Mouse (Mus musculus) myocyte (in vitro differentiated cells): ENCODE data around the gene Gatc. TPM values are rescaled to one million over a fixed set of nuclear protein-coding genes. Genes with fewer than 3 reads are reported as not detected.
"Not testable (repeated sequence)": the region's sequence is repeated elsewhere in the genome, so short reads cannot be mapped to it uniquely, and the experiment has no call there.

Experiments used
- H3K27me3 ChIP-seq: one replicate; pipeline ENCODE4 v1.6.1; 2011; ENCODE audit not compliant: control insufficient read depth, insufficient read depth, insufficient read length
- H3K36me3 ChIP-seq: one replicate; pipeline ENCODE4 v1.6.1; 2011; ENCODE audit not compliant: control insufficient read depth, insufficient read depth
- H3K4me2 ChIP-seq: one replicate; pipeline ENCODE4 v1.6.1; 2011; ENCODE audit warnings: low read depth, control low read depth
- H3K4me3 ChIP-seq: one replicate; pipeline ENCODE4 v1.5.1; 2011; ENCODE audit warnings: mild to moderate bottlenecking, control low read depth, moderate library complexity
- H3K79me2 ChIP-seq: one replicate; pipeline ENCODE4 v1.6.1; 2011; ENCODE audit not compliant: control insufficient read depth, insufficient read depth
- H3ac ChIP-seq: one replicate; pipeline ENCODE4 v1.6.1; 2011; ENCODE audit not compliant: control insufficient read depth, insufficient read length
- CEBPB ChIP-seq: IDR thresholded peaks from 2 replicates; pipeline ENCODE4 v1.6.1; 2011; ENCODE audit warnings: mild to moderate bottlenecking, moderate library complexity; ENCODE audit not compliant: poor library complexity, insufficient read depth, severe bottlenecking
- E2F4 ChIP-seq: IDR thresholded peaks from one replicate; pipeline ENCODE4 v1.6.1; 2011; ENCODE audit warnings: mild to moderate bottlenecking, control low read depth, moderate library complexity; ENCODE audit not compliant: insufficient read depth
- MAX ChIP-seq: IDR thresholded peaks from one replicate; pipeline ENCODE4 v1.6.1; 2011; ENCODE audit warnings: low read depth, mild to moderate bottlenecking, control low read depth
- MYOD1 ChIP-seq, 3 experiments: IDR thresholded peaks; one replicate each; pipeline ENCODE4 v1.6.1; 2011; ENCODE audit warnings: control low read depth in 2 of 3, low read depth in 2 of 3, mild to moderate bottlenecking in 2 of 3, moderate library complexity in 1 of 3; ENCODE audit not compliant: insufficient read length in 2 of 3, control insufficient read depth in 1 of 3
- MYOG ChIP-seq, 3 experiments: IDR thresholded peaks; one replicate each; pipeline ENCODE4 v1.6.1; 2011; ENCODE audit warnings: control low read depth in 2 of 3, low read depth in 2 of 3, mild to moderate bottlenecking in 2 of 3; ENCODE audit not compliant: insufficient read length in 2 of 3, control insufficient read depth in 1 of 3, insufficient read depth in 1 of 3
- POLR2A ChIP-seq: IDR thresholded peaks from one replicate; pipeline ENCODE4 v1.6.1; 2011; ENCODE audit warnings: low read depth, mild to moderate bottlenecking, control low read depth, moderate library complexity; ENCODE audit not compliant: insufficient read length
- POLR2AphosphoS2 ChIP-seq: IDR thresholded peaks from one replicate; pipeline ENCODE4 v1.6.1; 2011; ENCODE audit warnings: low read depth, control low read depth; ENCODE audit not compliant: insufficient read length
- REST ChIP-seq: IDR thresholded peaks from one replicate; pipeline ENCODE4 v1.6.1; 2011; ENCODE audit warnings: mild to moderate bottlenecking, control low read depth, moderate library complexity; ENCODE audit not compliant: insufficient read depth, insufficient read length
- SRF ChIP-seq: IDR thresholded peaks from one replicate; pipeline ENCODE4 v1.6.1; 2011; ENCODE audit warnings: low read depth; ENCODE audit not compliant: control insufficient read depth, insufficient read length
- TCF12 ChIP-seq: IDR thresholded peaks from one replicate; pipeline ENCODE4 v1.6.1; 2011; ENCODE audit warnings: mild to moderate bottlenecking, control low read depth; ENCODE audit not compliant: poor library complexity, insufficient read depth, severe bottlenecking
- TCF3 ChIP-seq: IDR thresholded peaks from one replicate; pipeline ENCODE4 v1.6.1; 2011; ENCODE audit warnings: low read depth, control low read depth; ENCODE audit not compliant: insufficient read length
- USF1 ChIP-seq: IDR thresholded peaks from one replicate; pipeline ENCODE4 v1.6.1; 2011; ENCODE audit warnings: low read depth, mild to moderate bottlenecking, control low read depth, moderate library complexity
- polyA plus RNA-seq: library from polyadenylated mRNA; unstranded; fragments of >200 nt; fragmentation: generic; extraction: Trizol; gene quantifications from one replicate; pipeline ENCODE4 v1.2.1, GENCODE M21; 2012; ENCODE audit warnings: missing spikeins

Gatc gene
- polyA plus RNA-seq, 1 experiment, result 8.1 TPM

GRCm38 (mm10) chr5:115312816-115313667 lies 27.9 kb downstream of the Gatc start:
- peaks cover 15% of the 10 kb centered on the region for H3K27me3 ChIP-seq
- no peak overlapping the region for H3K4me3 ChIP-seq
- H3K4me2 ChIP-seq, result no peak overlapping the region
- no peak overlapping the region for H3ac ChIP-seq
- TF ChIP-seq USF1, result no peak
- TF ChIP-seq POLR2A, result no peak
- TF ChIP-seq CEBPB, result no peak
- TF ChIP-seq SRF, result no peak
- no peak for TF ChIP-seq MYOG (IDR thresholded peaks at IDR 0.05; ENCODE audit: control insufficient read depth in 1 of 3, insufficient read depth in 1 of 3, insufficient read length in 2 of 3, low read depth in 2 of 3)
- TF ChIP-seq TCF12, result no peak
- TF ChIP-seq MYOD1 (IDR thresholded peaks at IDR 0.05; ENCODE audit: control insufficient read depth in 1 of 3, insufficient read length in 2 of 3, low read depth in 2 of 3), result no peak
- TF ChIP-seq E2F4, result no peak
- TF ChIP-seq MAX, result no peak
- no peaks in the 10 kb centered on the region for H3K36me3 ChIP-seq
- no peaks in the 10 kb centered on the region for H3K79me2 ChIP-seq

DNA sequence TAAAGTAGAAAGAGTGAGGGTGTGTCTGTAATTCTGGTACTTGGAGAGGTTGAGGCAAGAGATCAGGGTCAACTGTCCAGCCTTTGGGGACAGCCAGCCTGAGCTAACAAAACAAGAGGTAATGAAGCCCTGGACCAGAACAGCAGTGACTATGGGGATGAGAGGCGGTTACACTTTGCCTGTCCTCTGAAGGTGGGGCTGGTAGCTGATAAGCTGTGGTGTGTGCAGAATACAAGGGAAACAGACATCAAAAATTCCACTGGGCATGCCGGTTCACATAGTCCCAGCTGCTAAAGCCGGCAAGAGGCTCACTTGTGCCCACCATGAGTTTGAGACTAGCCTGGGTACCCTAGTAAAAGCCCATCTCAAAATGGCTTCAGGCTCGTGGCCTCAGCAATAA lies 28.6 kb downstream of the Gatc start:
- peaks cover 15% of the 10 kb centered on the region for H3K27me3 ChIP-seq
- H3K36me3 ChIP-seq, result no peaks in the 10 kb centered on the region
- no peaks in the 10 kb centered on the region for H3K79me2 ChIP-seq
- H3K4me2 ChIP-seq, result no peak overlapping the region
- no peak for TF ChIP-seq POLR2AphosphoS2
- TF ChIP-seq CEBPB, result no peak
- no peak for TF ChIP-seq REST
- no peak for TF ChIP-seq TCF12
- TF ChIP-seq MAX, result no peak
- TF ChIP-seq USF1, result no peak
- TF ChIP-seq POLR2A, result no peak
- no peak for TF ChIP-seq MYOD1 (IDR thresholded peaks at IDR 0.05; ENCODE audit: control insufficient read depth in 1 of 3, insufficient read length in 2 of 3, low read depth in 2 of 3)
- TF ChIP-seq SRF, result no peak
- TF ChIP-seq E2F4, result no peak
- TF ChIP-seq MYOG (IDR thresholded peaks at IDR 0.05; ENCODE audit: control insufficient read depth in 1 of 3, insufficient read depth in 1 of 3, insufficient read length in 2 of 3, low read depth in 2 of 3), result no peak
- TF ChIP-seq TCF3, result no peak
- no peak overlapping the region for H3K4me3 ChIP-seq
- H3ac ChIP-seq, result no peak overlapping the region

DNA sequence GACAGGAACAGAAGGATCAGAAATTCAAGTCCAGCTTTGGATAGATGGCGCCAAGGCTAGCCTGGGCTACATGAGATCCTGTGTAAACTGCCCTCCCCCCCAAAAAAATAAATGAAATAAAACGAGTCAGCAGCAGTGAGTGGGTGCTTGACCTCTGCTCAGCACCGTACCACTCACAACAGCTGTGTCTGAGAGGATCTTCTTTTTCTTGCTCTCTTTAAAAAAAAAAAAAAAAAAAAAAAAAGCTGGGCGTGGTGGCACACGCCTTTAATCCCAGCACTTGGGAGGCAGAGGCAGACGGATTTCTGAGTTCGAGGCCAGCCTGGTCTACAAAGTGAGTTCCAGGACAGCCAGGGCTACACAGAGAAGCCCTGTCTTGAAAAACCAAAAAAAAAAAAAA lies 38.8 kb downstream of the Gatc start:
- Histone ChIP-seq H3K4me2 (peak overlapping the region; percentile 91), H3K79me2 (peaks cover 19% of the 10 kb centered on the region), H3K4me3 (peak overlapping the region; percentile 95), H3K36me3 (peaks cover 10% of the 10 kb centered on the region)
- not testable (repeated sequence) for H3ac ChIP-seq, H3K27me3 ChIP-seq
- TF ChIP-seq MYOD1 (IDR thresholded peaks at IDR 0.05; ENCODE audit: control insufficient read depth in 1 of 3, insufficient read length in 2 of 3, low read depth in 2 of 3), result peak in 2 of 3 experiments; percentile 23 to 24

- Histone ChIP-seq H3ac (no peak overlapping the region), H3K4me3 (peak overlapping the region; percentile 95), H3K4me2 (peak overlapping the region; percentile 91), H3K27me3 (no peaks in the 10 kb centered on the region), H3K79me2 (peaks cover 19% of the 10 kb centered on the region), H3K36me3 (peaks cover 11% of the 10 kb centered on the region)
- TF ChIP-seq TCF3 (no peak), CEBPB (no peak), USF1 (no peak), MYOD1 (IDR thresholded peaks at IDR 0.05; ENCODE audit: control insufficient read depth in 1 of 3, insufficient read length in 2 of 3, low read depth in 2 of 3) (no peak), E2F4 (no peak)
Observed at GRCm38 (mm10) chr5:115301615-115302014, 39.4 kb downstream of the Gatc start.

DNA sequence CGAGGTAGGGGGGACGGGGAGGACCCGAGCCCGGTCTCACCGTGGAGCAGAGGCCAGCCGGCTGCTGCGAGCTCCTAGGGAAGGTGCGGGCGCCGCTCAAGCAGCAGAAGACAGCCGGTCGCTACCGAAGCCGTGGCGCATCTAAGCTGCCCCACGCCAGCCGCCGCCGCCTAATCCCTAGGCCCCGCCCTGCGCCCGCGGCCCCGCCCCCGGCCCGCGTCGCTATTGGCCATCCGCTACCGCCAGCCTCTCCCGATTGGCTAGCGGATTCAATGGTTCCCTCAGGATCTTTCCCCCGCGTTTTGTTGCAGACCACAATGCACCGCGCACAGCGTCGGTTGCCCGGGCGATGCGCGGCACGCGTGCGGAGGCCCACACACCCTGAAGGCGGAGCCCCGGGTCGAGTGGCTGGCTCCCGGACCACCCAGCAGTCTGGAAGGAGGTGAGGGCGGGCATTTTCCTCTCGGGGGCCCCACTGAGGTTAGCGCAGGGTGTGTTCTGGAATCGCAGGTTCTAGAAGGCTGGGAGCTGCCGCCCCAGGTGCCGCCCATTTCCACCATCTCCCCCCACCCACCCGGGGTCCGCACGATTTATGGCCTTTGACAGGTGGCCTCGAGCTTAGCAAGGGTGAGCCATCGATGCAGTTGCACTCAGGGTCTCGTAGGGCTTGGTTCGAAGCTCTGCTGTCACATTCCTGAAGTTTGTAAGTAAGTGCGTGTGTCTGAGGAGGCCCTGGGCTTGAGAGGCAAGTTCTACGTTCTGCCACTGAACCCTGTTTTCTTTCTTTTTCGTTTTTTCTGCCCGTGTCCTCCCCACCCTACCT lies 40.0 kb downstream of the Gatc start, which contains the start of gene Dynll1:
Dynll1 (minus strand) TSS at position 208 of the 823 bp plus-strand sequence.
- Histone ChIP-seq H3K4me2 (peak within 1 kb of the TSS; percentile 91), H3K4me3 (peak within 1 kb of the TSS; percentile 95), H3K36me3 (peaks cover 16% of the 10 kb centered on the region), H3K79me2 (peaks cover 19% of the 10 kb centered on the region), H3K27me3 (no peaks in the 10 kb centered on the region), H3ac (peak within 1 kb of the TSS; percentile 94)
- TF ChIP-seq E2F4 (no peak), POLR2A (peak; percentile 93), CEBPB (no peak), MAX (peak; percentile 45), REST (peak; percentile 33), TCF12 (no peak), TCF3 (no peak), MYOD1 (IDR thresholded peaks at IDR 0.05; ENCODE audit: control insufficient read depth in 1 of 3, insufficient read length in 2 of 3, low read depth in 2 of 3) (peak in 2 of 3 experiments; percentile 62 to 70), SRF (no peak), USF1 (no peak), MYOG (IDR thresholded peaks at IDR 0.05; ENCODE audit: control insufficient read depth in 1 of 3, insufficient read depth in 1 of 3, insufficient read length in 2 of 3, low read depth in 2 of 3) (no peak), POLR2AphosphoS2 (peak; percentile 94)
